Mouse (Mus musculus) heart, adult 2 months (tissue): ENCODE measurements at regions not wholly inside any gene's neighbourhood (a gene's known extent, or its start where the extent isn't known, plus 50 kb on each side); places are given as distances from the start of the nearest gene placed in this dataset.

Experiments used
- CTCF ChIP-seq: fragments of 200-600 bp; IDR thresholded peaks from 2 replicates; pipeline ENCODE4 v1.8.1; 2022; ENCODE audit warnings: antibody characterized with exemption, mild to moderate bottlenecking, moderate library complexity
- EP300 ChIP-seq: fragments of 200-500 bp; IDR thresholded peaks from 2 replicates; pipeline ENCODE4 v1.6.1; 2011; ENCODE audit warnings: low read depth, low read length, control low read depth; ENCODE audit not compliant: insufficient read depth
- POLR2A ChIP-seq: fragments of 200-500 bp; IDR thresholded peaks from 2 replicates; pipeline ENCODE4 v1.6.1; 2011; ENCODE audit warnings: mild to moderate bottlenecking, low read depth, low read length, control low read depth; ENCODE audit not compliant: insufficient read depth

GRCm38 (mm10) chr17:10056096-10056495, 263.6 kb downstream of the Qk start:
- no peak for TF ChIP-seq CTCF
- no peak for TF ChIP-seq EP300
- TF ChIP-seq POLR2A = no peak
